Mouse (Mus musculus) c-Kit-positive CD71-positive TER-119-negative erythroid progenitor cells, embryonic 14.5 days (primary cell): ENCODE data around the gene Runx2.

Source experiments
- DNase-seq: peaks from one replicate; pipeline ENCODE4 v3.0.0-alpha.2; 2013; ENCODE audit warnings: low read depth

Gene Runx2

GRCm38 (mm10) chr17:44459029-44459428 is 355.6 kb downstream of the Runx2 start:
- no peak for DNase-seq

GRCm38 (mm10) chr17:44456696-44457095 is 357.9 kb downstream of the Runx2 start:
- DNase-seq: no peak

- no peak for DNase-seq
Observed at GRCm38 (mm10) chr17:44455681-44456600, 358.7 kb downstream of the Runx2 start.

- no peak for DNase-seq
Observed at GRCm38 (mm10) chr17:44449915-44450471, 364.6 kb downstream of the Runx2 start.
